Mouse (Mus musculus) bone marrow, adult 2 months (tissue): ENCODE data around the gene H2-Ke6. TPM values are rescaled to one million over a fixed set of nuclear protein-coding genes. Genes with fewer than 3 reads are reported as not detected.

ENCODE experiments used
- H3K27ac ChIP-seq: fragments of 200-500 bp; 2 replicates; pipeline ENCODE4 v1.5.1; 2012; ENCODE audit warnings: low read depth, mild to moderate bottlenecking, control low read depth, inconsistent platforms, low read length; ENCODE audit not compliant: control insufficient read depth, poor library complexity, insufficient read depth
- H3K4me1 ChIP-seq: fragments of 200-500 bp; 2 replicates; pipeline ENCODE4 v1.6.1; 2011; ENCODE audit warnings: low read length; ENCODE audit not compliant: control insufficient read depth, insufficient read depth
- H3K4me3 ChIP-seq: fragments of 200-500 bp; replicated peaks from 2 replicates; pipeline ENCODE3; 2011; ENCODE audit warnings: mild to moderate bottlenecking, low read depth, low read length, control low read depth; ENCODE audit not compliant: control insufficient read depth
- CTCF ChIP-seq: fragments of 200-500 bp; IDR thresholded peaks from 2 replicates; pipeline ENCODE4 v1.5.1; 2011; ENCODE audit warnings: low read length, control low read depth; ENCODE audit not compliant: control insufficient read depth, insufficient read depth
- POLR2A ChIP-seq: fragments of 200-500 bp; IDR thresholded peaks from 2 replicates; pipeline ENCODE4 v1.6.1; 2011; ENCODE audit warnings: low read depth, mild to moderate bottlenecking, control low read depth, low read length, borderline replicate concordance; ENCODE audit not compliant: control insufficient read depth
- WGBS: fragments of 180-500 bp; shearing (Covaris S2); methylation state at CpG from one replicate; pipeline ENCODE4 v1.1.7; 2018; 5-methylcytosine and 5-hydroxymethylcytosine counted together
- polyA plus RNA-seq: library from polyadenylated mRNA; stranded (reverse); fragments of >200 nt; gene quantifications from 2 replicates; pipeline ENCODE4 v1.2.4, GENCODE M21; 2011; ENCODE audit warnings: low replicate concordance; ENCODE audit not compliant: missing spikeins, insufficient read depth, insufficient read length

The H2-Ke6 gene
- polyA plus RNA-seq, 1 experiment, result 165 TPM

GRCm38 (mm10) chr17:33977861-33978557 is 49.9 kb downstream of the H2-Ke6 start:
- WGBS, result 6% methylated on average over 57 of the region's 57 CpGs
- Histone ChIP-seq H3K27ac (peak overlapping the region; percentile 93), H3K4me1 (peaks cover 6% of the 10 kb centered on the region), H3K4me3 (peak overlapping the region; percentile 63)
- TF ChIP-seq POLR2A, result 0 out of 2 replicates have a peak, but pooled peaks have one; percentile 11
- no peak for TF ChIP-seq CTCF

Other genes starting within 250 kb of the H2-Ke6 start
- 3.4 and 7.4 TPM in 2 replicates for gene Angptl4, start 246.2 kb downstream of the H2-Ke6 start, polyA plus RNA-seq
- gene Kank3, start 217.5 kb downstream of the H2-Ke6 start, polyA plus RNA-seq, result 23.0 and 52.7 TPM in 2 replicates
- 900 and 1,879 TPM in 2 replicates for gene Rps28, start 203.5 kb downstream of the H2-Ke6 start, polyA plus RNA-seq
- gene Ndufa7, start 203.5 kb downstream of the H2-Ke6 start, polyA plus RNA-seq, result 68.0 and 157 TPM in 2 replicates
- 2.8 and 4.6 TPM in 2 replicates for gene Cd320, start 185.0 kb downstream of the H2-Ke6 start, polyA plus RNA-seq
- gene Gm7029, start 154.2 kb downstream of the H2-Ke6 start, polyA plus RNA-seq, result not detected in 2 replicates
- 358 and 477 TPM in 2 replicates for gene Kifc1, start 137.4 kb downstream of the H2-Ke6 start, polyA plus RNA-seq
- gene Platr17, start 122.9 kb downstream of the H2-Ke6 start, polyA plus RNA-seq, result 1.2 and 1.9 TPM in 2 replicates
- gene Daxx, start 118.6 kb downstream of the H2-Ke6 start, polyA plus RNA-seq, result 26.4 and 42.3 TPM in 2 replicates
- 75.8 and 87.3 TPM in 2 replicates for gene Tapbp, start 112.2 kb downstream of the H2-Ke6 start, polyA plus RNA-seq
- 21.2 and 26.3 TPM in 2 replicates for gene Zbtb22, start 112.2 kb downstream of the H2-Ke6 start, polyA plus RNA-seq
- 91.8 and 173 TPM in 2 replicates for gene Rgl2, start 98.5 kb downstream of the H2-Ke6 start, polyA plus RNA-seq
- 75.9 and 89.6 TPM in 2 replicates for gene Pfdn6, start 87.7 kb downstream of the H2-Ke6 start, polyA plus RNA-seq
- 20.4 and 21.4 TPM in 2 replicates for gene Wdr46, start 87.4 kb downstream of the H2-Ke6 start, polyA plus RNA-seq
- 1.9 and 4.1 TPM in 2 replicates for gene B3galt4, start 76.6 kb downstream of the H2-Ke6 start, polyA plus RNA-seq
- 13.7 and 23.1 TPM in 2 replicates for gene Vps52, start 72.2 kb downstream of the H2-Ke6 start, polyA plus RNA-seq
- gene Rps18, start 72.1 kb downstream of the H2-Ke6 start, polyA plus RNA-seq, result 1,108 and 1,335 TPM in 2 replicates
- 698 and 1,240 TPM in 2 replicates for gene H2-K1, start 27.7 kb downstream of the H2-Ke6 start, polyA plus RNA-seq
- gene Ring1, start 3.4 kb downstream of the H2-Ke6 start, polyA plus RNA-seq, result 9.0 and 35.7 TPM in 2 replicates
- gene Slc39a7, start 3.6 kb upstream of the H2-Ke6 start, polyA plus RNA-seq, result 51.4 and 84.6 TPM in 2 replicates
- 36.0 and 70.9 TPM in 2 replicates for gene Rxrb, start 3.8 kb upstream of the H2-Ke6 start, polyA plus RNA-seq
- gene Col11a2, start 11.4 kb upstream of the H2-Ke6 start, polyA plus RNA-seq, result 10.7 and 12.6 TPM in 2 replicates
- 3.9 and 6.3 TPM in 2 replicates for gene H2-Oa, start 64.3 kb upstream of the H2-Ke6 start, polyA plus RNA-seq
- gene H2-DMa, start 91.5 kb upstream of the H2-Ke6 start, polyA plus RNA-seq, result 14.2 and 38.5 TPM in 2 replicates
- 118 and 172 TPM in 2 replicates for gene Brd2, start 94.6 kb upstream of the H2-Ke6 start, polyA plus RNA-seq
- gene H2-DMb2, start 115.2 kb upstream of the H2-Ke6 start, polyA plus RNA-seq, result 24.3 and 38.9 TPM in 2 replicates
- 42.1 and 59.8 TPM in 2 replicates for gene H2-DMb1, start 125.0 kb upstream of the H2-Ke6 start, polyA plus RNA-seq
- 34.1 and 55.9 TPM in 2 replicates for gene Tap1, start 159.5 kb upstream of the H2-Ke6 start, polyA plus RNA-seq
- 111 and 156 TPM in 2 replicates for gene Psmb9, start 159.7 kb upstream of the H2-Ke6 start, polyA plus RNA-seq
- 35.3 and 68.8 TPM in 2 replicates for gene Psmb8, start 169.7 kb upstream of the H2-Ke6 start, polyA plus RNA-seq
- 50.7 and 54.8 TPM in 2 replicates for gene Tap2, start 175.5 kb upstream of the H2-Ke6 start, polyA plus RNA-seq
- 30.9 and 72.2 TPM in 2 replicates for gene H2-Ob, start 210.8 kb upstream of the H2-Ke6 start, polyA plus RNA-seq
- gene H2-Ab1, start 229.6 kb upstream of the H2-Ke6 start, polyA plus RNA-seq, result 73.7 and 175 TPM in 2 replicates